Mouse (Mus musculus) 3134 (cell line): Measurements from ENCODE around the gene Gm21900.
"Not testable (repeated sequence)": the region's sequence is repeated elsewhere in the genome, so short reads cannot be mapped to it uniquely, and the experiment has no call there.

Experiments
- DNase-seq: peaks from one replicate; pipeline ENCODE4 v3.0.0-alpha.2; 2011; ENCODE audit warnings: low spot score; ENCODE audit not compliant: insufficient read length; ENCODE audit errors: extremely low read depth

Gene Gm21900

GRCm38 (mm10) chrY:10616061-10616460 lies at the start of gene Gm21900:
Gene Gm21900, plus strand, starts transcription at chrY:10616361.
- not testable (repeated sequence) for DNase-seq

GRCm38 (mm10) chrY:10643516-10643915 lies 27.4 kb downstream of the Gm21900 start:
- peak; percentile 60 for DNase-seq
